Mouse (Mus musculus) retina, embryonic 14.5 days (tissue): ENCODE results near the gene Uts2b.
A peak's percentile ranks its signal among the peaks of the same experiment; 100 is the strongest.

Experiments used
- DNase-seq: peaks from one replicate; pipeline ENCODE4 v3.0.0-alpha.2; 2015; ENCODE audit warnings: low spot score

The Uts2b gene

DNA sequence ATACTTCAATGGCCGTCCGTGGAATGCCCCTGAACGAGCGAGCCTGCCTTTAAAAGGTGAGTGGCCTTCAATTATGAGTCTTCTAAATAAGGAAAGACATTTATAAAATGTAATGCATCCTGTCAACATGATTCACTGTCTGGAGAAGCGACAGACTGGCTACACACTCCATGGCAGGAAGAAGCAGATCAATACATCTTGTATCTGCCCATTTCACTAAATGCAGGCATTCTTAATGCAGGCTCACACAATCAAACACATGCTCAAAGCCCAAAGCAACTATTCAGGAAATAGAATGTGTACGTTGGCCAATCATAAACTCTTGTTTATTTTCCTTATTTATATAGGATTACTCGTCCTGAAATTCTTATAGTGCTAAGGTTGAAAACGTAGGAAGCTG is at the start of gene Uts2b:
Gene Uts2b (minus strand): TSS at position 49 of the 400 bp plus-strand sequence.
- DNase-seq: no peak

DNA sequence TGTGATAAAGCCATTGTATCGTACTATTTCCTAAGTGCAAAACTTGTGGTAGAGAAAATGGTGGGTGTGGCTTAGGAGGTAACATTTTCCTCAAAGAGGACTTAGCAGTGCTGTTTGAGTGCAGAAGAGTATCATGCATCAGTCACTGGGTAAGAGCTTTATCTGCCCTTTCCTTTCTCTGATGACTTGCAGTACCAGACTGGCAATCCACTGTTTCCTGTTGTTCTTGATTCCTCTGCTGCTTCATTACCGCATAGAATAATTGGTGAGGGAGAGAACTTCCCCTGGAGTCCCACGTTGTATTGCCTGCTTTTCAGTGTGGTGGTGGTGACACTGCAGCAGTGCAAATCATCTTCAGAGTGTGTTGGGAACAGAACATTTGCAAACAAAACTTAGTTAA is 47.6 kb upstream of the Uts2b start:
- DNase-seq: no peak

DNA sequence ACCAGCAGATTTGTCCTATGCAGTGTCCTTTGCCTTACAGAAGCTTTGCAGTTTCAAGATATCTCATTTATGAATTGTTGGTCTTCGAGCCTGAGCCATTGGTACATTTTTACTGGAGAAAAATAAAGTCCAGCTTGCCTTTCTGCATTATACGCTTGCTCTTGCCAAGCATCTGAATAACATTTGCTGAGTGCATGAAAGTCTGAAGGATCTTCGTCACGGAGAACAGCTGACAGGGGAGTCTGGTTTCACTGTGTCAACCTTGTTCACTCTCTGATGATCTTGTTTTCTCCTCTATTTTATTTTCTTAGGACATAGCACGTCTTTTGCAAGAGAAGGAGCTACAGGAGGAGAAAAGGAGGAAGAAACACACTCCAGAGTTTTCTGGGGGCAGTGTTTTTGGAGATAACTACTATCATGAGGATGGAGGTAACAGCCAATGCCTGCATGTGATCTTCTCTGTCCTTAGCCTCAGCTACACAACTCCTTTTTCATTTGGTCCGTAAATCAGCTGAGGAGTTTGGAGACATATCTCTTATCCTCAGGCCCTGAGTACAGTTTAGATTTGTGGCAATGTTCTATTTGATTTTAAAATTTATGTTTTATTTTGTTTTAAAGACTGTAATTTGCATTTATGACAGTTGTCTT is 47.0 kb upstream of the Uts2b start:
- DNase-seq: no peak

DNA sequence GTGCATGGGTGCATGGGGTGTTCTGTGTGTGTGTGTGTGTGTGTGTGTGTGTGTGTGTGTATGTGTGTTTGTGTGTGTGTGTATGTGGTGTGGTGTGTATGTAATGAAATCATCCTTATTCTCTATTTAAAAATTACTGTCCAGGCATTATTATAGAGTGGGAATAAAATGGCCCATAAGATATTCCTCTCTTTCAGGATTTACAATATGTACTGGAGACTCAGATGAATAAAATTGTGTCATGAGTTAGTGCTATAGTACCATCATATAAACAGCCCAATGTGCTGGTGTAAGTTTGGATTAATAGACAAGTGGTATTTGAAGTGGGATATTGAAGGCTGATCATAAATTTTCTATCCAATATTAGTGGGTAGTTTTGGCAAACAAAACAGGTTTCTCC is 34.1 kb upstream of the Uts2b start:
- no peak for DNase-seq

DNA sequence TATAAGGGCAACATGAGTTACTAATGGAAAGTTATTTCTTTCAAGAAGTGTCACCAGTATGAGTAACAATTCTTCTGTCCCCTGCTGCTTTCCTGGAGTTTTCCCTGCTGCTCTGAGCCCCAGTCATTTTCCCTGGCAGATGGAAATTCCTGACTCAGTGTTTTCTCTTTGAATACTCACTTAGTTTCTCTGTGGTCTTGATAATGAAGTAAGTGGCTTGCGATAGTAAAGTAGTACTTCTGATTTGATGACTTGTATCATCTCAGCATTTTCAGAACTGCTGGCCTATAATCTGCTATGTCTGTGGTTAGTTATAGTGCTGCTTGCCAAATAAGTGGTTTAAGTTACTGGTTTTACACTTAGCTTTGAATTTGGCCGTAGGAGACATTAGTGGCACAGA is 31.5 kb upstream of the Uts2b start:
- DNase-seq: no peak

DNA sequence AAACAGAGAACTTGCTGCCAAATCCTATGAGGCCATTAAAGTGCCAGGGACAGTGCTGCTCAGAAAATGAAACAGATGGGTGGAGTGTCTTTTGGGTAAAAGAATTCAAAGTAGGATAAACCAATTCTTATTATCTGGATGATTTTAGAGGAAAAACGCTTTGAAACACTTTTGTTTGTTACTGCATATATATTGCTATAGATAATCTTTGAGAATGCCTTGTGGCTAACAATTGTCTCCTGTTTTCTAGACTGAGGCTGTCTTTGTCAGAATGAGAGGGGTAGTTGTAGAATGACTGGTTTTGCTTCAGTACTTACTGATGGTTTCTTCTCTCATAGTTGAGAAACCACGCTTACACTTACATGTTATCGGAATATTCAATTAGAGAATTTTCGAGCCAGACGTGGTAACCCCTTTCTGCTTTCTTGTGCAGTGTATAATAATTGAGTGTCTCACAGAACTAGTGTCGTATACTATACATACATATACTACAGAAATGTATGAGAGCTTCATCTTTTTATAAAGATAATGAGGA is 29.7 kb upstream of the Uts2b start:
- DNase-seq: no peak

DNA sequence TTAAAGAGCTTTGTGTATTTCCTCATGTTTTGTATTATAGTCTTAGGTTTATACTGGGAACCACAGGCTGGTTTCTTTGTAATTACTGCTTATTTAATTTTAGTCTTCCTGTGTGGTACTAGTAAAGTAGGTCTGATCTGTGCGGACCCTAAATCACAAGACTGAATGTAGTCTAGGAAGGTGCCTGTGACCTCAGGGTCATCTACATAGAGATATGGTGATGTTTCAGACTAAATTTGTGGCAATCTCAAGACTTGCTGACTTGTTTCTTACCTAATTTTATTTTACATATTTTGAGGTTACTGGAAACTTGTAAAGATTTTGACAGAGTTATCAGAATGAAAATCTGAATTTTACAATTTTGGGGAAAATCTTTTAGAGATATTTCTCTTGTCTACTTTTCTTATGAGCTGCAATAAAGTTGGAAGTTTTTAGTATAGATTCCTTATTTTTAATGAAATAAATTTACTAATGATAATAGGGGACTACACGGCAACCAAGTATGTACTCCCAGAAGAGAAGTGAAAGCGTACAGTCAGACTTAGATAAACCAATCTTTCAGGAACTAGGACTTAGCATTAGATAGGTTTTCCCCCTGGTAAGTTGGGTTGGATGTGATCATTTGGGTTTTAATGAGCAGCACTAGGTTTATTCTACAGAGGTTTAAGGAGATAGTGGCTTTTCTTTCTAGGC is 29.1 kb upstream of the Uts2b start:
- DNase-seq: no peak

DNA sequence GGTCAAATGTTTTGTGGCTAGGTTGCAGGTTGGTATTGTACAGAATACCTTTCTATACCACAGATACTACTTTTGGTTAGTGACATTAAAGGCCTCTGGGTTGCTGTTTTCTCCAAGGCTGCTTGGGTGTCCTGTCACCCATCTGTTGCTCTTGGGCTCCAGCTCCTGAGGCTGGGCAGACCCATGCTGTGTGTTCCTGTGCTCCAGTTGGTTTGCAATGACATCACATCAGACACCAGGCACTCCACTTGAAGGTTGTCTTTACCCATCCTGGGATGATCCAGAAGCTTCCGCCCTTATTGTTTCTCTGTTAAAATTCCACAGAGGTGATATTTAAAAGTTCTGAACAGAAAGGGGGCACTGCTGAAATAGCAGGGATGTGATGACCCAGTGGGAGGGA is 26.9 kb upstream of the Uts2b start:
- no peak for DNase-seq

DNA sequence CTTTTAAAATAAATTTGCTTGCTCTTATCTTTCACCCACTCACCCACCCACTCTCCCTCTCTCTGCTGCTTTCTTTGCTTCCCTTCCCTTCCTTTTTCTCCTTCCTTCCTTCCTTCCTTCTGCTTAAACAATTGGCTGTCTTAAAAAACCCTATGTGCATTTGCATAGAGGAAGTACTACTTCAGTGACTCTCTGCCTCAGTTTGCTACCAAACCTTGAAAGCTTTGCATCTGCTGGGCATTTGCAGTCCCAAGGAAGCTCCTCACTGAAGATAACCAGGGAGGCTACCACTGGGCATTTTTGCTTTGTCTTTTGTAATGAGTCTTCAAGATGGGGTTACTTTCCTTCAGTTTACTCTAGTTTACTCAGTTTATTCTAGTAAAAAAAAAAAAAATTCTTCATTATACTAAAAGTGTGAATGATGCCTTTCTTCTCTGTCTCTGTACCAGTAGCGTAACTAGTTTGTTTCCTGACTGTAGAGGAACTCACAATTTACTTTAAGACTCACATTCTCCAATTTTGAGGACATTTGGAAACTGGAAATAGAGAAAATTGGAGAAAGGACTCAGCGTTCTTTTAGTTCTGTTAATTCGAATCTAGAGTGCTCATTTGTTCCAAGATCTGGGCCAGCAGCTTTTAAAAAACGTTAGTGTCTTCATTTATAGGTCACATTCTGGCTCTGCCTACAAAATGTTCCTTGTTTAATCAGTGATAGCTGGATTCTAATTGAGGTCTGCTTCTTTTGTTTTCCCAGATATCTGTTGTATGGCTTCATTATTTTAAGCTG is 25.4 kb upstream of the Uts2b start:
- no peak for DNase-seq

DNA sequence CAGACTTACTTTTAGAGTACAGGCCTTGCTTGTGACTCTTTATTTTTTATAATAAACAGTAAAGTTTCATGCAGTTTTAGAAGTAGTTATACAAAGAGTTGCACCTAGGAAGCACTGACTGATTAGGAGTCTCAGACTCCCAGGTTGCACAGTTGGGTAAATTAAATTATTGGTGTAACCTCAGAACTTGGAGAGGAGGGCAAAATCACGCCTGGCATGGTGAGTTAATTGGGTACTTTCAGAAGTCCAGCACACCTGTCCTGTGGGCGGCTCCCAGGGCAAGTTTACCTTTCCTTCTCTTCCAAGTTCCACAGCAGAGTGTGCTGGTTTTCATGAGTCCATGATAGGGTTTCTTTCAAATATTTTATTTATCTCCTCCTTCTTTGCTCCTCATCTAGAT is 21.8 kb upstream of the Uts2b start:
- no peak for DNase-seq

DNA sequence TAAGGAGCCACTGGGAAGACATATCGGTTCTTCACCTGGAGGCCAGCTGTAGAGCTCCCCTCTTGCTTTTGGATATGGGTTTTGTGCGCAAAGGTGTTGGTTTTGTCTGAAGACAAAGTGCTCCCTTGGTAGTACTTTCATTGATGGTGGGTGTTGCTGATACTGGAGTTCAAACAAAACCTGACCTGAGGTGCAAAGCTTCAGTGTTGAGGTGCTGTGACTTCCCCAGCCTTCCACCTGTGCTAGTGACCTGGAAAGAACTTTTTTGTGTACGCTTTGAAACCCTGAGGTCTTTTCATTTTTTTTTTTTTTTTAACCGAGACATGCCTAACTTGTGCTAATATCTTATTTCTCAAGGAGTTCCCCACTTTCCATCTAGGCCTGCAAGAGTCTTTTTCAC is 20.3 kb upstream of the Uts2b start:
- DNase-seq: no peak

DNA sequence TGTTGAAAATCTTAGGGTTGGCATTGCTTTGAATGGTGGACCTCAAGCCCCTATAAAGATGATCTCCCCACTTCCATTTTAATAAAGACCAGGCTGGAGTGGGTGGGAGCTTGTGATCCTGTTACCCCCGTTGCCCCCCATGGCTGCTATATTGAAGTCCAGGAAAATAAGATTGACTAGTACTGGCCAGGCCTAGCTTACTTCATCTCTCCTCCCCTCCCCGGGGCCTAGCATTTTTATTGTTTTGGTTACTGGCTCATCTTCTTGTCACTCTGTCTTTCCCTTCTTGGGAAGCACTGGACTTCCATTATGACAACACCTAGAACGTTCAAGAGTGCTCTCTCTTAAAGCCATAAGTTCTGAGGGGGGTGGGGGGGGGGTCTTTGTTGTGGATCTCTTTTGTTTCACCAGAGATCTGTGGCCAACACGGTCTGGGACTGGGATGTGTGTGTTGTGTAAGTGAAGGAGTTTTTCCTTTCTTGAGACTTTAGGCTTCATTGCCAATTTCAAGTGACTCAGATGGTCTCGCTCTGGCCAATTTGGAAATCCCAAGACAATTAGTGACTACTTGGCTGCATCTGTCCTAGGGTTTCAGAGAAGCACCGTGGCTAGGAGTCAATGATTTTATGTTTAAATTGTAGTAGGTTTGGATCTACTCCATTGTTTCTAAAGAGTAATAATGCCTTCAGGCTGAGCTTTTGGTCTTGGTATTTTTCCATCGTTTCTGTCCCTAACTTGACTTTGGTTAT is 19.7 kb upstream of the Uts2b start:
- DNase-seq: peak; percentile 38

DNA sequence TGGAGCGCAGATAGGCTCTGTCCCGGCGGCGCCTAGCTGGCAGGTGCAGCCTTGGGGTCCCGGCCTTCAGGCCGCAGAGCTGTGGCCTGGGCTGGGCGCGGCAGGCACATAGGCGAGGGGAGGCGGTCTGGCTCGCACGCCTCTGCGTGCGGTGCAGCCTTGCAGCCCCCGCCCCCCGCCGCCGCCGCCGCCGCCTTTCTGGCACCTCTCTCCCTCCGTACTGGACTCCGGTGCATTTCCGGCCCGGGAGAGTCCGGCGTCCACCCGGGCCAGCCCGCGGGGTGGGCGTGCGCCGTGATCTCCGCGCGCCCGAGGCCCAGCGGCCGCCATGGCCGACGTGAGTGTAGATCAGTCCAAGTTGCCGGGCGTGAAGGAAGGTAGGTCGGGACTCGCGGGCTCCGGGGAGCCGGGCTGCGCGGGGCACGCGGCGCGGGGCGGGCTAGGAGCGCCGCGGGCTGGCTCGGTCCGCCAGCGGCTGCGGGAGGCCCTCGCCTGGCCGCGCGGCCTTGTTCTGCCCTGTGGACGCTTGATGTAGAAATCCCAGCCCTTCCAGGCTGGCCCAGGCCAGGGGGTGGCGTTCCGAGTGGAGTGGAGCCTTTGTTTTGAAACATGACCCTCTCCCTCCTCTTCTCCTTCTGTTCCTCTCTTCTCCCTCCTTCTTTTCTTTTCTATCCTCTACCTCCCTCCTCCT is 18.9 kb upstream of the Uts2b start, which contains the start of gene Ccdc50:
Gene Ccdc50 (plus strand): TSS at position 109 of the 691 bp plus-strand sequence.
- DNase-seq: peak; percentile 82

DNA sequence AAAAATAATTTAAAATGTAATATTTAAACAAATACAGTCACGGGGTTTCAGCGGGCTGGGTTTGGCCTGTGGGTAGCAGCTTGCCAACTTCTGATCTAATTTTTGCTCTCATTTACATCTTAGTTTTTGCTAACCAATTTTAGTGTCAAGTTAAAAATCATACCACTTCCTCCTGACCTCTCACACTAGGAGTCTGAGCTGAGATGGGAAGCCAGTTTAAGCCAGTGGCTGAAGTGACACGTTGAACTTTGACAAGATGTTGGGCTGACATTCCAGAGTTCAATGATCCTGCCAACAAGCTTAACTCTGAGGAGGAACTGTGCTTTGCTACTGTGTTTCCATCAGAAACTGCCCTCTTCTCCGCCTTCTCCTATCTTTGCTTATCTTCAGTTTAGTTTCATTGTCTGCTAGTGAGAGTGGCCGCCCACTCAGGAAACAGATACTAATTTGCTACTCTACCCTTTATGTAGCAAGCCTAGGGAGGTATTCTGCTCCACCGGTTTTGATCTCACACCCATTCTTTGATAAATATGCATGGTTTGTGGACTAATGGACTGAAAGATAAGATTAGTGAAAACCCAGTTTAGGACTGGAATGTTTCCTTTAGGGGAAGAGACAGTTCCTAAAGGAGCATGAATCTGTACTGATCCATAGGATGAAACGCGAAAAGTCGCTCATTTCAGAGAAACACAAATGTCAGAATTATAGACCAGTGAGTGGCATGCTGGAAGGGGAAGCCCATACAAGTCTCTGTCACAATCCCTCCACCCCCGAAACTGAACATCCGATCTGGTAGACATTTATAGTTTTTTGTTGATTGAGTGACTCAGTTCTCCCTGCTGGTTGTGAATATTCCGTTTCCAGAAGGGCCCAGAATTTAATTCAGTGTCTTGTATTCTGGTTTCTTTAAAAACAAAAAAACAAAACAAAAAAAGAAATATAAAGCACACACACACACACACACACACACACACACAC is 17.9 kb upstream of the Uts2b start:
- peak; percentile 30 for DNase-seq

DNA sequence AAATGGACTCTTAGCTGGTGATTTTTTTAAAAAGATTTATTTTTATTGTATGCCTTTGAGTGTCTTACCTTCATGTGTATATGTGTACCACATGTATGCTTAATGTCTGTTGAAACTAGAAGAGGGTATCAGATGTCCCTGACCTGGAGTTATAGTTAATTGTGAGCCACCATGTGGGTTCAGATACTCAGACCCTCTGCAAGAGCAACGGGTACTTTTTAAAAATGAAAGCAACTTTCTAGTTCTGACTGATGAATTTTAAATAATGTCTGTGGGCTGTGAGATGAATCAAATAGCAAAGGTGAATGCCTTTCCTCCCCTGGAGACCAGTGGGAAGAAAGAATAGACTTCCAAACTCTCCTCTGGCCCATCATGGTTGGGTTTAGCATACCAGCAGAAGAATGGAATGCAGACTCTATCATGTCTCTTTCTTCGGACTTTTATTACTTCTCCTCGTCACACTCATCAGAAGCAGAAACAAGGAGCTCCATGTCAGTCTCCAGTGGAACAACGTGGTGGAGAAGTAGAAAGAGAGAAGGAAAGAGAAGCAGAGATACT is 16.9 kb upstream of the Uts2b start:
- no peak for DNase-seq

DNA sequence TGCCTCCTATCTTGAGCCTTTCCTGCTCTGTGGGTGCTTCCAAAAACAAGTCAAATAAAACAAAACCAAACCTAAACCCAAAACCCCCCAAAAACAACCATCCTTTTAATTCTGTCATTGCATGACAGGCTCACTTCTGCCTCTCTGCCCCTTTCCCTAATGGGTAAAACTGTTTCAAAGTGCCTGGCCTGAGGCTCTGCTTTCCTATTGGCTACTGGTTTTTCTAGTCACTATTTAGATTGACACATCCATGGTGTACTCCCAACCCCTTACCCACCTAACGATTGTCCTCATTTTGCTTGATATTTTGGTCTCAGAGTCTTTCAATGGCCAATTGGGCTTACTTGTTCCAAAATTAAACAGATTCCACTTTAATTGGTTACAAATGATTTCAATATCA is 15.6 kb upstream of the Uts2b start:
- DNase-seq: no peak

DNA sequence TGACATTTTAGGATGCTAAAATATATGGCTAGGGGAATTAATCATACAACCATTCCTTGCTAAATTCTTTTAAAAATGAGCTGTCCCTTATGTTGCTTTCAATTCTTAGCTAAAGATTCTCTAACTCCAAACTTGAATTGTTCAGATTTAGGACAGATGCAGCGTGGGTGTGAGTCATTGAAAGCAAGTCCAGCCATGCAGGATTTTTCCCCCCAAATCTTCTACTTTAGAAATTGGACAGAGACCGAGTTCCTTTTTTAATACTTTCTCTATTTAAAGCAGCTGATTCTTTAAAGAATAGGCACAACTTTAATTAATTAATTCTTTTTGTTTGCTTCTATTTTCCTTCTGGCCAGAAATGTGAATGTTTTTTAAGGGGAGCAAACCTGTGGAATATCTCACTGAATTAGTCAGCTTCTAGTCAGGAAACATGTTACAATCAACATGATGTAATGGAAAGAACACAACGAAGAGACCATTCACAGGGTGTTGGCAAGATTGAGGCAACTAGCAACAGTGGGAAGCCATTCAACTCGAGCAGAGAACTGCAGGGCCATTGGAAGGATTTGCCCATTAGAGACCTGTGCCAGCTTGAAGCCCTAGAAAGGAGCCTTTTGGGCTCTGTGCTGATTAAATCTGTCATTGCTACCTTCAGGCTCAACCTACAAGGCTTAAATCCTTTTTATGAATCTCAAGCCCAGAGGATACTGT is 15.0 kb upstream of the Uts2b start:
- no peak for DNase-seq

DNA sequence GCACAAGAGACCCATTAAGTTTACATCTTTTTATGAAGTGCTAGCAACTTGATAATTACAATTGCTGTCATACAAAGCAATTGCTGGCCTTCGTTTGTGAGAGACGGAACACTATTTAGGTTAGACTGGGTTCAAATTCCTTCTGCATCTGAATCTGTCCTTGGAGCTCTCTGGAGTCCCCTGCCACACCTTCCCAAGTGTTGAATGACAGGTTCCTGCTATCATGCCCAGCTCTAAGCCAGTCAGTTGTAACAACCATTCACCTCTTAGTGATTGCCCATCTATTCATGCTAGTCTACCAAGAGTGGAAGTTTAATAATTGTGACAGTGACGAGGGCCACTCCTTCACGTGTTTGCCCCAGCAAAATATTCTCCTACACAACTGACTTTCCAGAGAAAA is 12.2 kb upstream of the Uts2b start:
- DNase-seq: no peak

DNA sequence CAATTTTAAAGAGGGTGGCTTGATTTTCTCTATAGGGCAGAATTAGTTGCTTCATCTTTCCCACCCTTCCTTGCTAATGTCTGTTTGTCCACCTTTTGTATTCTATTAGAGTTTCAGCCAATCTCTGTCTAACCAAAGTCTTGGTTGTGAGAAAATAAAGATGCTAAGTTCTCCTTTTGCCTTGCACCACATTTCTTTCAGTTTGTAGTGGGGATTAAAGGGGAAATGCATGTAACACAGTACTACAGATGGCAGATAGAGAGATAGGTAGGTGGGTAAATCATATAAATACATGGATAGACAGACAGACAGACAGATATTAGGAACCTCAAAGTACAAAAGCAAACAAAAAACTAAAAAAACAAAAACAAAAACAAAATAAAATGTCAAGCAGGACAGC is 6.5 kb upstream of the Uts2b start:
- no peak for DNase-seq
